Comparison of ENCODE assay signal across 12 mouse cellular contexts in genomic region chr3:132103454-132103853, GRCm38 (mm10). TPM values are rescaled to one million over a fixed set of nuclear protein-coding genes. Genes with fewer than 3 reads are reported as not detected.
A peak's percentile ranks its signal among the peaks of the same experiment; 100 is the strongest.
DNase-seq lines count a peak whose midpoint lies in the region; ATAC-seq and TF ChIP-seq lines count a peak whose summit lies in the region.
"Had no signal": no experiment of that assay in that cellular context is flagged by ENCODE, and none has a peak within 500 bp of the region (broad histone marks: within the 10 kb centered on the region; RNA-seq: fewer than 3 reads in every experiment).

No protein-coding gene starts in this region.

- H3K9me3 ChIP-seq in limb, embryonic 13.5 days = no peaks in the 10 kb centered on the region
- no peaks in the 10 kb centered on the region for H3K9me3 ChIP-seq in limb, embryonic 10.5 days (replicated peaks)
- no peaks in the 10 kb centered on the region for H3K9me3 ChIP-seq in stomach, embryonic 15.5 days
- no peaks in the 10 kb centered on the region for H3K9me3 ChIP-seq in midbrain, postnatal 0 days (ENCODE audit: low read length)
- H3K9me3 ChIP-seq: hindbrain, embryonic 15.5 days had no signal

- H3K27ac ChIP-seq in limb, embryonic 13.5 days = no peak overlapping the region
- no peak overlapping the region for H3K27ac ChIP-seq in limb, embryonic 10.5 days
- H3K27ac ChIP-seq in stomach, embryonic 15.5 days = no peak overlapping the region
- H3K27ac ChIP-seq in midbrain, postnatal 0 days (ENCODE audit: low read depth, low read length) = no peak overlapping the region
- H3K27ac ChIP-seq: hindbrain, embryonic 15.5 days had no signal

- 65% methylated on average over 7 of the region's 7 CpGs for WGBS in limb, embryonic 13.5 days
- 59% methylated on average over 7 of the region's 7 CpGs for WGBS in limb, embryonic 10.5 days
- WGBS in stomach, embryonic 15.5 days = 36% methylated on average over 7 of the region's 7 CpGs
- 53% methylated on average over 7 of the region's 7 CpGs for WGBS in midbrain, postnatal 0 days

- peak overlapping the region; percentile 23; the same call in 1 of the 2 replicates for H3K4me2 ChIP-seq in limb, embryonic 13.5 days (replicated peaks)
- H3K4me2 ChIP-seq in stomach, embryonic 15.5 days = peak overlapping the region; percentile 32
- no peak overlapping the region for H3K4me2 ChIP-seq in midbrain, postnatal 0 days (ENCODE audit: low read depth, low read length, poor library complexity, severe bottlenecking)
- H3K4me2 ChIP-seq: hindbrain, embryonic 15.5 days had no signal

- ATAC-seq in limb, embryonic 13.5 days (ENCODE audit: low FRiP score, low read depth) = no peak
- ATAC-seq in stomach, embryonic 15.5 days (ENCODE audit: insufficient read depth, low FRiP score, low read depth) = no peak
- ATAC-seq in midbrain, postnatal 0 days (ENCODE audit: low FRiP score) = no peak

- H3K36me3 ChIP-seq in limb, embryonic 13.5 days = no peaks in the 10 kb centered on the region
- no peaks in the 10 kb centered on the region for H3K36me3 ChIP-seq in limb, embryonic 10.5 days
- no peaks in the 10 kb centered on the region for H3K36me3 ChIP-seq in stomach, embryonic 15.5 days
- H3K36me3 ChIP-seq in midbrain, postnatal 0 days (ENCODE audit: insufficient read depth, low read length) = no peaks in the 10 kb centered on the region
- H3K36me3 ChIP-seq: hindbrain, embryonic 15.5 days had no signal

- no peak for TF ChIP-seq CTCF in midbrain, postnatal 0 days (IDR thresholded peaks at IDR 0.05)

- no peak overlapping the region for H3K4me3 ChIP-seq in limb, embryonic 13.5 days
- H3K4me3 ChIP-seq in limb, embryonic 10.5 days = no peak overlapping the region
- no peak overlapping the region for H3K4me3 ChIP-seq in stomach, embryonic 15.5 days (replicated peaks)
- no peak overlapping the region for H3K4me3 ChIP-seq in midbrain, postnatal 0 days (ENCODE audit: low read depth, low read length)
- H3K4me3 ChIP-seq: hindbrain, embryonic 15.5 days had no signal

- DNase-seq in gastrocnemius, adult 18-20 months (ENCODE audit: low spot score) = peak; percentile 45
- DNase-seq in gastrocnemius, postnatal 4 days (ENCODE audit: low spot score in 2 of 2) = no peak
- DNase-seq in limb, embryonic 10.5 days (ENCODE audit: low spot score) = no peak
- peak; percentile 67 to 68 for DNase-seq in lung, adult 18-20 months
- no peak for DNase-seq in midbrain, postnatal 0 days (ENCODE audit: low spot score)
- no peak for DNase-seq in thymus, postnatal 10 days (ENCODE audit: low spot score in 2 of 2)
- DNase-seq: adrenal gland, adult 8-10 months; midbrain, embryonic 14.5 days; thymus, adult 18-20 months had no signal

- H3K4me1 ChIP-seq in limb, embryonic 13.5 days = peaks cover 17% of the 10 kb centered on the region
- peaks cover 9% of the 10 kb centered on the region for H3K4me1 ChIP-seq in limb, embryonic 10.5 days
- H3K4me1 ChIP-seq in stomach, embryonic 15.5 days = no peaks in the 10 kb centered on the region
- H3K4me1 ChIP-seq in midbrain, postnatal 0 days (ENCODE audit: insufficient read depth, low read length) = no peaks in the 10 kb centered on the region
- H3K4me1 ChIP-seq: hindbrain, embryonic 15.5 days had no signal

- H3K27me3 ChIP-seq in limb, embryonic 13.5 days = no peaks in the 10 kb centered on the region
- no peaks in the 10 kb centered on the region; the same call in 1 of the 2 replicates for H3K27me3 ChIP-seq in limb, embryonic 10.5 days (ENCODE audit: low read depth, poor library complexity, severe bottlenecking)
- no peaks in the 10 kb centered on the region for H3K27me3 ChIP-seq in stomach, embryonic 15.5 days (replicated peaks)
- no peaks in the 10 kb centered on the region for H3K27me3 ChIP-seq in midbrain, postnatal 0 days (ENCODE audit: insufficient read depth, low read length)
- H3K27me3 ChIP-seq: hindbrain, embryonic 15.5 days had no signal

- no peak overlapping the region for H3K9ac ChIP-seq in limb, embryonic 13.5 days
- no peak overlapping the region for H3K9ac ChIP-seq in stomach, embryonic 15.5 days
- no peak overlapping the region for H3K9ac ChIP-seq in midbrain, postnatal 0 days (replicated peaks; ENCODE audit: low read length, poor library complexity, severe bottlenecking)
- H3K9ac ChIP-seq: hindbrain, embryonic 15.5 days had no signal

RNA-seq across cellular contexts. Expression of gene Dkk2, which starts 18.4 kb away (rescaled TPM):
- total RNA-seq in gastrocnemius, adult 18-20 months (2021) = 1 to 10 TPM; 3.6 to 8.3 TPM
- 10 to 100 TPM; 19.7 to 22.5 TPM for total RNA-seq in gastrocnemius, postnatal 4 days (2021)
- polyA plus RNA-seq in limb, embryonic 13.5 days (2015; fragmentation: Nextera tagmentation; extraction: Ambion mirVana) = 66.6 and 71.3 TPM in 2 replicates
- 4.0 and 6.8 TPM in 2 replicates for polyA plus RNA-seq in limb, embryonic 10.5 days (2016; fragmentation: Nextera tagmentation; extraction: Ambion mirVana)
- polyA plus RNA-seq in stomach, embryonic 15.5 days (2015; fragmentation: Nextera tagmentation; extraction: Ambion mirVana) = 9.8 and 10.3 TPM in 2 replicates
- total RNA-seq in midbrain, postnatal 0 days (2014; rRNA removed) = 1.2 and 1.3 TPM in 2 replicates
- 1.3 and 1.5 TPM in 2 replicates for polyA plus RNA-seq in midbrain, postnatal 0 days (2015; fragmentation: Nextera tagmentation; extraction: Ambion mirVana)

Comparison
In these comparisons a context has a peak if more than half of its experiments do, and no peak if none do; other contexts are left out.
1. DNase-seq: peak in gastrocnemius, adult 18-20 months (single experiment) and lung, adult 18-20 months (2 of 2); none in gastrocnemius, postnatal 4 days (0 of 2), limb, embryonic 10.5 days (single experiment), midbrain, postnatal 0 days (single experiment) and thymus, postnatal 10 days (0 of 2).